Mouse (Mus musculus) liver, postnatal 0 days (tissue): ENCODE measurements at regions not wholly inside any gene's neighbourhood (a gene's known extent, or its start where the extent isn't known, plus 50 kb on each side); places are given as distances from the start of the nearest gene placed in this dataset.
"Not testable (repeated sequence)": the region's sequence is repeated elsewhere in the genome, so short reads cannot be mapped to it uniquely, and the experiment has no call there.

ENCODE experiments used
- ATAC-seq: fragments of 200-750 bp; cut with Nextera tagmentation; 2 replicates; pipeline ENCODE4 v1.8.0; 2017; ENCODE audit warnings: mild to moderate bottlenecking, moderate library complexity
- DNase-seq: peaks from one replicate; pipeline ENCODE4 v3.0.0-alpha.2; 2016
- H3K27ac ChIP-seq: fragments of 300-500 bp; sonication (generic); 2 replicates; pipeline ENCODE4 v1.5.1; 2014; ENCODE audit warnings: antibody characterized with exemption, moderate library complexity, mild to moderate bottlenecking, low read depth
- H3K27me3 ChIP-seq: fragments of 300-500 bp; sonication (generic); 2 replicates; pipeline ENCODE4 v1.6.1; 2014; ENCODE audit warnings: low read length, control low read depth, mixed read lengths; ENCODE audit not compliant: insufficient read depth
- H3K36me3 ChIP-seq: fragments of 300-500 bp; sonication (generic); replicated peaks from 2 replicates; pipeline ENCODE4 v1.6.1; 2014; ENCODE audit warnings: mild to moderate bottlenecking, control low read depth, low read length, moderate library complexity, mixed read lengths; ENCODE audit not compliant: insufficient read depth
- H3K4me1 ChIP-seq: fragments of 300-500 bp; sonication (generic); 2 replicates; pipeline ENCODE4 v1.6.1; 2014; ENCODE audit warnings: antibody characterized with exemption, mild to moderate bottlenecking, control low read depth; ENCODE audit not compliant: insufficient read depth
- H3K4me2 ChIP-seq: fragments of 300-500 bp; sonication (generic); 2 replicates; pipeline ENCODE4 v1.6.1; 2014; ENCODE audit warnings: low read depth, mild to moderate bottlenecking, low read length, moderate library complexity, mixed read lengths
- H3K4me3 ChIP-seq: fragments of 300-500 bp; sonication (generic); 2 replicates; pipeline ENCODE4 v1.5.1; 2014; ENCODE audit warnings: low read depth, low read length
- H3K9ac ChIP-seq: fragments of 300-500 bp; sonication (generic); replicated peaks from 2 replicates; pipeline ENCODE4 v1.6.1; 2014; ENCODE audit warnings: mild to moderate bottlenecking, moderate library complexity
- H3K9me3 ChIP-seq: fragments of 300-500 bp; sonication (generic); 2 replicates; pipeline ENCODE4 v1.6.1; 2016; ENCODE audit warnings: mild to moderate bottlenecking, control low read depth, low read length, mixed read lengths
- CTCF ChIP-seq: sonication (generic); IDR thresholded peaks from 2 replicates; pipeline ENCODE4 v1.5.1; 2016; ENCODE audit warnings: antibody characterized with exemption, low read depth
- EP300 ChIP-seq: IDR thresholded peaks from 2 replicates; pipeline ENCODE4 v1.6.1; 2016; ENCODE audit warnings: antibody characterized with exemption, low read depth, mild to moderate bottlenecking
- WGBS: fragments of 180-500 bp; shearing (Covaris S2); extraction: QIAGEN DNeasy Blood & Tissue Kit; methylation state at CpG from one replicate; pipeline ENCODE4 v1.1.7; 2014; ENCODE audit not compliant: insufficient replicate concordance; 5-methylcytosine and 5-hydroxymethylcytosine counted together

DNA sequence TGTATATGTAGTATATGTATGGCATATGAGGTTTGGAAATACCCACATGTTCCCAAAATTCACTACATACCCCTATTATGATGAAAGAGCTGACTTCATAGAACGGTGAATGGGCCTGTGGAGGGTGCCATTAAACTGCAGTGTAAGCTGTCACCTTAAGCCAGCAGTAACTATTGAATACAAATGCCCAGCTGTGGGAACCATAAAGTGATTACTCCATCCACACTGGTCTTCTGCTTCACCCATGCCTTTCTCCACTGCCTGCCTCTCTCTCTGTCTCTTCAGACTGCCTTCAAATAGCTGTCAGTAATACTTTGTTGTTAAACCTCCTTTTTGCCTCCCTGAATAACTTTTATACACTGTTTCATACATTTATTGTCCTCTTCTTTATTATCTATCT is 143.5 kb upstream of the Tacstd2 start:
- H3K4me3 ChIP-seq, DNase-seq, H3K4me2 ChIP-seq, H3K36me3 ChIP-seq, H3K27me3 ChIP-seq, H3K4me1 ChIP-seq, ATAC-seq, H3K27ac ChIP-seq, H3K9ac ChIP-seq, H3K9me3 ChIP-seq: not testable (repeated sequence)
- 32% methylated on average over 1 of the region's 1 CpGs for whole genome bisulfite sequencing

DNA sequence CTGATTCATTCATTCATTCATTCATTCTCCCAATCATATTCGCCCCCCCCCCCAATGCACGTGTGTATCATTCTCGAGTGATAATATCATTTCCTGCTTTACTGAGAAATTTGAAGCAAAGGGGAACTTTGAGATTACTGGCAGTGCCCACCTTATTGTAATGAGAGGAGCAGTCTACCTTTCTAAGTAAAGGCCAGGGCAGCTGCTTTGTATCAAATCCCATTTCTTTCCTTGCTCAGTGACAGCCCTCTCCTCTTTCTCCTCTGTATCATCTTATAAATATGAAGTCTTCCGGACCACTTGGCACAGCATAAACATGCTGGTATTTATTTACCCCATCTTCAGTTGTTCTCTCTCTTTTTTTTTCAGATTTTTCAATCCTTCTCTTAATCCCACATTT is 139.1 kb upstream of the Tacstd2 start:
- not testable (repeated sequence) for H3K9me3 ChIP-seq, H3K4me2 ChIP-seq

GRCm38 (mm10) chr6:67673316-67673715 is 137.7 kb upstream of the Tacstd2 start:
- WGBS = 70% methylated on average over 2 of the region's 2 CpGs
- H3K27me3 ChIP-seq, ATAC-seq, H3K27ac ChIP-seq, DNase-seq, H3K4me1 ChIP-seq, H3K4me2 ChIP-seq, H3K4me3 ChIP-seq, H3K36me3 ChIP-seq, H3K9me3 ChIP-seq, H3K9ac ChIP-seq: not testable (repeated sequence)

More for the DNA sequence above, 139.1 kb upstream of the Tacstd2 start:
- not testable (repeated sequence) for ATAC-seq, DNase-seq, H3K27me3 ChIP-seq, H3K4me1 ChIP-seq, H3K27ac ChIP-seq, H3K36me3 ChIP-seq, H3K9ac ChIP-seq, H3K4me3 ChIP-seq
- WGBS = 77% methylated on average over 4 of the region's 4 CpGs

- H3K36me3 ChIP-seq, H3K4me2 ChIP-seq, H3K9me3 ChIP-seq, H3K4me1 ChIP-seq, ATAC-seq, H3K27ac ChIP-seq, H3K4me3 ChIP-seq, H3K9ac ChIP-seq, DNase-seq, H3K27me3 ChIP-seq: not testable (repeated sequence)
- 69% methylated on average over 8 of the region's 8 CpGs for WGBS
Observed at GRCm38 (mm10) chr6:67668073-67668472, 132.5 kb upstream of the Tacstd2 start.

DNA sequence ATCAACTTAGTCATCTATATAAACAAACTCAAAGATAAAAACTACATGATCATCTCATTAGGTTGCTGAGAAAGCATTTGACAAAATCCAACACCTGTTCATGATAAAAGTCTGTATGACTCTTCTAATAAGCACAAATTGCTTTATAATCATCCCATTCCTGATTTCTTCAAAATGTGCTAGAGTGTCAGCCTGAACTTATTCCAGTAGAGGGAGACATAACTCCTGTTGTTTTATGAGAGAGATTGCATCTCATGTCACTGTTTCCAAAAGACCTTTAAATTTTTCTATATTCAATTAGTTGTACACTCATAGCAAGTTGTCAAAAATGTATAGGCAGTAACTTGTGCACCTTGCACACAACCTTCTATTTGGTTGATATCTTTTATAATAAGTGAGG is 96.0 kb upstream of the Tacstd2 start:
- no peak overlapping the region for H3K9ac ChIP-seq
- no peak for DNase-seq
- no peak overlapping the region for H3K4me2 ChIP-seq
- H3K36me3 ChIP-seq = no peaks in the 10 kb centered on the region
- no peaks in the 10 kb centered on the region for H3K27me3 ChIP-seq
- no peak for ATAC-seq
- no peaks in the 10 kb centered on the region for H3K4me1 ChIP-seq
- no peak for TF ChIP-seq EP300
- TF ChIP-seq CTCF = no peak; the same call in 1 of the 2 replicates
- no peak overlapping the region for H3K4me3 ChIP-seq
- H3K27ac ChIP-seq = no peak overlapping the region
- no peaks in the 10 kb centered on the region for H3K9me3 ChIP-seq

DNA sequence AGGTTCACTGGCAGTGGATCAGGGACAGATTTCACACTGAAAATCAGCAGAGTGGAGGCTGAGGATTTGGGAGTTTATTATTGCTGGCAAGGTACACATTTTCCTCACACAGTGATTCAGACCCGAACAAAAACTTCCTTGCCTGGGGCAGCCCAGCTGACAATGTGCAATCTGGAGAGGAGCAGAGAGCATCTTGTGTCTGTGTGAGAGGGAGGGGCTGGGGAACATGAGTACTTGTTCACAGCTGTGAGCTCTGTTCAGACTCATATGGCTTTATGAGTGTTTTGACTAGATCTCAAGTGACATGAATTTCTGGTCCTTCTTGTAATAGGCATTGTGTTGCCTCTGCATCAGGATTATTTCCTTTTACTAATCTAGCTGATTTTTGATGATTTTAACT is 74.8 kb upstream of the Tacstd2 start:
- no peak overlapping the region for H3K4me2 ChIP-seq
- 65% methylated on average over 1 of the region's 1 CpGs for WGBS
- ATAC-seq = no peak

DNA sequence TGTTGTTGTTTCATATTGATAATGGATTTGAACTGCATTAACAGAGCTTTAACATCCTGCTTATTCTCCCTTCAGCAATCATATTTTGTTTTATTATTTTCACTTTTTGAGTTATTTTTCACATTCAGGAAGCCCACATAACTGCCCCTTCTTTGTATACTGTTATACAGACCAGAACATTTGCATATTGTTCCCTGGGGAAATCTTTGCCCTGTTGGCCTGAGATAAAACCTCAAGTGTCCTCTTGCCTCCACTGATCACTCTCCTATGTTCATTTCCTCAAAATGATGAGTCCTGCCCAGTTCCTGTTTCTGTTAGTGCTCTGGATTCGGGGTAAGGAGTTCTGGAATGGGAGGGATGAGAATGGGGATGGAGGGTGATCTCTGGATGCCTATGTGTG is 73.9 kb upstream of the Tacstd2 start:
- not testable (repeated sequence) for H3K4me2 ChIP-seq, H3K9ac ChIP-seq, H3K4me3 ChIP-seq, H3K4me1 ChIP-seq, H3K9me3 ChIP-seq, DNase-seq, H3K27me3 ChIP-seq, ATAC-seq, H3K36me3 ChIP-seq, H3K27ac ChIP-seq
- WGBS = 26% methylated on average over 1 of the region's 1 CpGs

More for the DNA sequence above, 74.8 kb upstream of the Tacstd2 start:
- no peak overlapping the region for H3K27ac ChIP-seq
- no peaks in the 10 kb centered on the region for H3K4me1 ChIP-seq
- TF ChIP-seq CTCF (no peak), EP300 (no peak)
- no peak overlapping the region for H3K9ac ChIP-seq
- H3K4me3 ChIP-seq = no peak overlapping the region
- no peaks in the 10 kb centered on the region for H3K36me3 ChIP-seq
- DNase-seq = no peak
- no peaks in the 10 kb centered on the region for H3K27me3 ChIP-seq
- no peaks in the 10 kb centered on the region for H3K9me3 ChIP-seq
